Mouse (Mus musculus): ENCODE measurements around the gene Echs1. TPM values are rescaled to one million over a fixed set of nuclear protein-coding genes. Genes with fewer than 3 reads are reported as not detected.

The Echs1 gene
- total and polyA plus RNA-seq, 3 experiments: 438 to 535 (median 490) TPM

DNA sequence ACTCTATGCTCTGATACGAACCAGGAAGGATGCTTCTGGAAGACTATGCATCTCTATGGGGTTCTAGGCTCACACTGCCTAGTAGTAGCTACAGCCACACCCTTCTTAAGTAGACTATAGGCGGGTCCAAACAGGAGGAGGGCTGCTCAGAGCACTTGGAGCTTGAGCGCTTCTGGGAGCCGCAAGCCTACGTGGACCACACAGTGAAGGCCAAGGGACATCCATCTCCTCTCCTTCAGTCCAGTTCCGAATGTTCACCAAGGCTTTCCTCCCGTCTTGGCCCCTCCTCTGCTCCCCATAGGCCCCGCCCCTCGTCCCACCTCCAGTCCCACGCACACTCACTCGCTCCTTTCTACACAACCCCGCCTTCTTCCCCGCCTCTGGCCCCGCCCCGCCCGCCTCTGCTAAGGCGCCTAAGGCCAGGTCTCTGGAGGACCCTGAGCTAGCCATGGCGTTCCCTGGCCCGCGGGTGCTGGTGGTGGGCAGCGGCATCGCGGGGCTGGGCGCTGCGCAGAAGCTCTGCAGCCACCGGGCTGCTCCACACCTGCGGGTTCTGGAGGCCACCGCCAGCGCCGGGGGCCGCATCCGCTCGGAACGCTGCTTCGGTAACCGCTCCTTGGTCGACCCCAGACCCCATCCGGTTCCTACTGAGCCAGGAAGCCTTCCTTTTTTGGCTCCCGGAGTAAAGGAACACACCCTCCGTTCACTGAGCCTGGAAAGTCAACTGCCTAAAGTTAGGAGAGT, 9.2 kb upstream of the Echs1 start:
- peak overlapping the region; percentile 99 for H3K4me3 ChIP-seq
- peak; percentile 94 to 96 for DNase-seq
- peak overlapping the region; percentile 80 for H3K27ac ChIP-seq
- 1% methylated on average over 39 of the region's 40 CpGs for WGBS
- no peaks in the 10 kb centered on the region for H3K36me3 ChIP-seq (ENCODE audit: control insufficient read depth, insufficient read depth, low read length)
- no peaks in the 10 kb centered on the region for H3K27me3 ChIP-seq (ENCODE audit: control insufficient read depth, insufficient read depth, low read length)
- intact Hi-C loops (cut with DNase I): loop anchor here (1.0 kb wide), 1 partner anchor 8 kb away; no protein-coding TSS in a partner anchor
- H3K79me2 ChIP-seq (replicated peaks; ENCODE audit: control insufficient read depth, insufficient read depth, low read length): no peaks in the 10 kb centered on the region
- TF ChIP-seq EP300 (IDR thresholded peaks at IDR 0.05; ENCODE audit: insufficient read depth, low read depth, low read length): 0 out of 2 replicates have a peak, but pooled peaks have one; percentile 22
- no peak; the same call in 1 of the 2 replicates for TF ChIP-seq CTCF (IDR thresholded peaks at IDR 0.05)
- peak; percentile 72 for TF ChIP-seq POLR2A (IDR thresholded peaks at IDR 0.05; ENCODE audit: insufficient read depth, low read depth, low read length)
- peak overlapping the region; percentile 83 for H3K9ac ChIP-seq (ENCODE audit: low read depth, low read length)
- H3K4me1 ChIP-seq (ENCODE audit: control insufficient read depth, insufficient read depth, low read length): peaks cover 3% of the 10 kb centered on the region

DNA sequence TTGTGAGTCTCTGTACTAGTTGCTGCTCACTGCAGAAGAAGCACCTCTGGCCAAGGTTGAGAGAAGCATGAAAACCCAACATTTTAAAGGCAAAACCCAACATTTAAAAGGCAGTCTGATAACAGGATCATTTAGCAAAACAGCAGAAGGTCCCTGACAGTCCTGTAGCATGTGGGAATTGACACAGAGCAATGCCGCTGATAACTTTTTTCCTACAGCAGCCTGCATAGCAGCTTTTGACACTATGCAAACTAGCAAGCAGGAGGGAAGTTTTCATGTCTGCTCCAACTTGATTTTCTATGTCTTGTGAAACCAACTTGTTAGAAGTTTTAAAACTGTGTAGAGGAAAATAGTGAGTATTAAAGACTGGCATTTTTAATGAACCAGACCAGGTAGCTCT, 8.1 kb upstream of the Echs1 start:
- 84% methylated on average over 1 of the region's 1 CpGs for WGBS
- intact Hi-C loops (cut with DNase I): no loop called here
- H3K27me3 ChIP-seq (ENCODE audit: control insufficient read depth, insufficient read depth, low read length): no peaks in the 10 kb centered on the region
- peaks cover 3% of the 10 kb centered on the region for H3K4me1 ChIP-seq (ENCODE audit: control insufficient read depth, insufficient read depth, low read length)
- H3K27ac ChIP-seq: no peak overlapping the region
- H3K9ac ChIP-seq (ENCODE audit: low read depth, low read length): no peak overlapping the region
- DNase-seq: no peak
- no peaks in the 10 kb centered on the region for H3K36me3 ChIP-seq (ENCODE audit: control insufficient read depth, insufficient read depth, low read length)
- H3K79me2 ChIP-seq (replicated peaks; ENCODE audit: control insufficient read depth, insufficient read depth, low read length): no peaks in the 10 kb centered on the region
- no peak for TF ChIP-seq POLR2A (IDR thresholded peaks at IDR 0.05; ENCODE audit: insufficient read depth, low read depth, low read length)
- no peak for TF ChIP-seq CTCF (IDR thresholded peaks at IDR 0.05)
- TF ChIP-seq EP300 (IDR thresholded peaks at IDR 0.05; ENCODE audit: insufficient read depth, low read depth, low read length): no peak
- H3K4me3 ChIP-seq: no peak overlapping the region

DNA sequence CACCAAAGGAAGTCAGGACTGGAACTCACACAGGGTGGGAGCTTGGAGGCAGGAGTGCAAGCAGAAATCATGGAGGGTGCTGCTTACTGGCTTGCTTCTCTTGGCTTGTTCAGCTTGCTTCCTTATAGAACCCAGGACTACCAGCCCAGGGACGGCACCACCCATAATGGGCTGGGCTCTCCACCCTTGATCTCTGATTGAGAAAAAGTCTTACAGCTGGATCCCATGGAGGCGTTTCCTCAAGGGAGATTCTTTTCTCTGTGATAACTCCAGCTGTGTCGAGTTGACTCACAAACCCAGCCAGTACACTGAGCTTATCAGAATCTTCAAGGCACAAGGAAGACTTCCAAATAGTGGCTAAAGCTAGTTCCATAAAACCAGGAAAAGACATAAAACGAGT, 6.5 kb upstream of the Echs1 start:
- Histone ChIP-seq H3K79me2 (replicated peaks; ENCODE audit: control insufficient read depth, insufficient read depth, low read length) (no peaks in the 10 kb centered on the region), H3K9ac (ENCODE audit: low read depth, low read length) (no peak overlapping the region), H3K4me1 (ENCODE audit: control insufficient read depth, insufficient read depth, low read length) (peaks cover 3% of the 10 kb centered on the region), H3K27ac (no peak overlapping the region), H3K4me3 (no peak overlapping the region), H3K27me3 (ENCODE audit: control insufficient read depth, insufficient read depth, low read length) (no peaks in the 10 kb centered on the region), H3K36me3 (ENCODE audit: control insufficient read depth, insufficient read depth, low read length) (no peaks in the 10 kb centered on the region)
- WGBS: 18% methylated on average over 4 of the region's 4 CpGs
- TF ChIP-seq CTCF (IDR thresholded peaks at IDR 0.05) (no peak), POLR2A (IDR thresholded peaks at IDR 0.05; ENCODE audit: insufficient read depth, low read depth, low read length) (no peak), EP300 (IDR thresholded peaks at IDR 0.05; ENCODE audit: insufficient read depth, low read depth, low read length) (no peak)
- DNase-seq: no peak
- intact Hi-C loops (cut with DNase I): no loop called here

DNA sequence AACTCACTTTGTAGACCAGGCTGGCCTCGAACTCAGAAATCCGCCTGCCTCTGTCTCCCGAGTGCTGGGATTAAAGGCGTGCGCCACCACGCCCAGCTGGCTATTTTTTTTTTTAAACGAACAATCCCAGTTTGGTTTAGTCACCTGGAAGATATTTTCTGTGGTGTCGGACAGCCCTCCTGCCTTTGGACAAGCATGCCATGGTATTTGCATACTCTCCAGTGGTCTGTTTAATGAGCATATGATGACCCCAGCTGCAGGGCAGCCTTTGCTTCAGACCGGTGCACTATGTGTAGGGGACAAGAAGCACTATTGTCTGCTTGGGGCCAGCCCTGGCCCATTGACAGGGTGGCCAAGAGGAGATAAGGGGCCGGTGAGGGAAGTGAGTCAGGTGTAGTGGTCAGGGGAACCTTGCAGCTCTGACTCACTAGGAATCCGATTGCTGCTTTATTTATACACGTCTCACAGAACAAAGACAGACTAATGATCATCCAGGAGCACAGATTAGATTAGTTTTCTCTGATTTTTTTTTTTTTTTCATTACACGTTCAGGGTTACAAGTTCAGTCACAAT, 5.1 kb upstream of the Echs1 start:
- TF ChIP-seq CTCF (IDR thresholded peaks at IDR 0.05) (no peak), POLR2A (IDR thresholded peaks at IDR 0.05; ENCODE audit: insufficient read depth, low read depth, low read length) (no peak), EP300 (IDR thresholded peaks at IDR 0.05; ENCODE audit: insufficient read depth, low read depth, low read length) (no peak)
- Histone ChIP-seq H3K4me3 (no peak overlapping the region), H3K79me2 (replicated peaks; ENCODE audit: control insufficient read depth, insufficient read depth, low read length) (no peaks in the 10 kb centered on the region), H3K4me1 (ENCODE audit: control insufficient read depth, insufficient read depth, low read length) (peaks cover 3% of the 10 kb centered on the region), H3K27me3 (ENCODE audit: control insufficient read depth, insufficient read depth, low read length) (no peaks in the 10 kb centered on the region), H3K36me3 (ENCODE audit: control insufficient read depth, insufficient read depth, low read length) (0 out of 2 replicates have a peak, but pooled peaks cover 1% of the 10 kb centered on the region), H3K9ac (ENCODE audit: low read depth, low read length) (no peak overlapping the region), H3K27ac (no peak overlapping the region)
- intact Hi-C loops (cut with DNase I): no loop called here
- no peak for DNase-seq
- WGBS: 65% methylated on average over 13 of the region's 13 CpGs

DNA sequence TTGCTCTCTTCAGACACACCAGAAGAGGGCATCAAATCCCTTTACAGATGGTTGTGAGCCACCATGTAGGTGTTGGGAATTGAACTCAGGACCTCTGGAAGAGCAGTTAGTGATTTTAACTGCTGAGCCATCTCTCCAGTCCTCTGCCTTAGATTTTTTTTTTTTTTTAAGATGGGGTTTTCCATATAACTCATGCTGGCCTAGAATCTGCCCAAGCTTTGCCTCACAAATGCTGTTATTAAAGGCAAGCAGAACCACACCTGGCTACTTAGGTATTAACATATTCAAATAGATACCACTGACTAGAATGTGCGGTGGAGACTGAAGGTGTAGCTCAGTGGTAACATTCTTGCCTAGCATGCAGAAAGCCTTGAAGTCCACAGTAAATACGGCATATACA, 4.2 kb upstream of the Echs1 start:
- intact Hi-C loops (cut with DNase I): no loop called here
- Histone ChIP-seq H3K36me3 (ENCODE audit: control insufficient read depth, insufficient read depth, low read length) (0 out of 2 replicates have a peak, but pooled peaks cover 1% of the 10 kb centered on the region), H3K4me1 (ENCODE audit: control insufficient read depth, insufficient read depth, low read length) (peaks cover 1% of the 10 kb centered on the region; the same call in 1 of the 2 replicates), H3K4me3 (no peak overlapping the region), H3K9ac (ENCODE audit: low read depth, low read length) (no peak overlapping the region), H3K27me3 (ENCODE audit: control insufficient read depth, insufficient read depth, low read length) (no peaks in the 10 kb centered on the region), H3K27ac (no peak overlapping the region), H3K79me2 (replicated peaks; ENCODE audit: control insufficient read depth, insufficient read depth, low read length) (no peaks in the 10 kb centered on the region)
- no peak for TF ChIP-seq CTCF (IDR thresholded peaks at IDR 0.05)
- TF ChIP-seq EP300 (IDR thresholded peaks at IDR 0.05; ENCODE audit: insufficient read depth, low read depth, low read length): no peak
- no peak for TF ChIP-seq POLR2A (IDR thresholded peaks at IDR 0.05; ENCODE audit: insufficient read depth, low read depth, low read length)
- 91% methylated on average over 2 of the region's 2 CpGs for WGBS
- DNase-seq: no peak
